9 mouse cellular contexts compared by ENCODE assay signal in genomic region chr7:132800868-132801267, GRCm38 (mm10). TPM values are rescaled to one million over a fixed set of nuclear protein-coding genes. Genes with fewer than 3 reads are reported as not detected.
DNase-seq lines count a peak whose midpoint lies in the region; ATAC-seq lines count a peak whose summit lies in the region.
"Had no signal": no experiment of that assay in that cellular context is flagged by ENCODE, and none has a peak within 500 bp of the region (broad histone marks: within the 10 kb centered on the region; RNA-seq: fewer than 3 reads in every experiment).

No protein-coding gene starts in this region.

- no peaks in the 10 kb centered on the region for H3K27me3 ChIP-seq in liver, embryonic 13.5 days
- H3K27me3 ChIP-seq in hindbrain, embryonic 12.5 days = no peaks in the 10 kb centered on the region

- peaks cover 76% of the 10 kb centered on the region for H3K4me1 ChIP-seq in liver, embryonic 13.5 days (replicated peaks)
- peaks cover 21% of the 10 kb centered on the region for H3K4me1 ChIP-seq in hindbrain, embryonic 12.5 days

- no peak for ATAC-seq in liver, embryonic 13.5 days (ENCODE audit: low read depth)
- ATAC-seq in hindbrain, embryonic 12.5 days (ENCODE audit: low FRiP score) = no peak
- no peak for ATAC-seq in inflammation-experienced regulatory T-cells, adult 6 months

- no peak overlapping the region for H3K9ac ChIP-seq in liver, embryonic 13.5 days
- H3K9ac ChIP-seq in hindbrain, embryonic 12.5 days = no peak overlapping the region
- H3K9ac ChIP-seq: lung, embryonic 14.5 days had no signal

- 86% methylated on average over 10 of the region's 10 CpGs for WGBS in liver, embryonic 13.5 days (ENCODE audit: insufficient replicate concordance)
- WGBS in macrophage (ENCODE audit: missing documents) = 92% methylated on average over 10 of the region's 10 CpGs
- WGBS in hindbrain, embryonic 12.5 days = 89% methylated on average over 10 of the region's 10 CpGs

- no peak overlapping the region for H3K4me2 ChIP-seq in liver, embryonic 13.5 days
- no peak overlapping the region for H3K4me2 ChIP-seq in hindbrain, embryonic 12.5 days (replicated peaks)
- H3K4me2 ChIP-seq: lung, embryonic 14.5 days had no signal

- DNase-seq in adrenal gland, adult 2 months = peak; percentile 75
- DNase-seq in adrenal gland, postnatal 10 days = no peak
- no peak for DNase-seq in liver, embryonic 13.5 days
- DNase-seq in liver = no peak
- DNase-seq in induced T-regulatory cell, adult 2 months (ENCODE audit: low read depth) = peak; percentile 54
- DNase-seq: lung, embryonic 14.5 days had no signal

- peak overlapping the region; percentile 54 for H3K27ac ChIP-seq in liver, embryonic 13.5 days
- H3K27ac ChIP-seq in macrophage = peak overlapping the region; percentile 80
- H3K27ac ChIP-seq in hindbrain, embryonic 12.5 days = no peak overlapping the region

- no peaks in the 10 kb centered on the region for H3K9me3 ChIP-seq in liver, embryonic 13.5 days (replicated peaks)
- no peaks in the 10 kb centered on the region for H3K9me3 ChIP-seq in hindbrain, embryonic 12.5 days (replicated peaks)

- no peak overlapping the region for H3K4me3 ChIP-seq in liver, embryonic 13.5 days (replicated peaks)
- H3K4me3 ChIP-seq in macrophage (ENCODE audit: inconsistent target) = no peak overlapping the region
- H3K4me3 ChIP-seq in hindbrain, embryonic 12.5 days = no peak overlapping the region

- H3K36me3 ChIP-seq in liver, embryonic 13.5 days = 0 out of 2 replicates have a peak, but pooled peaks cover 3% of the 10 kb centered on the region
- no peaks in the 10 kb centered on the region for H3K36me3 ChIP-seq in macrophage (ENCODE audit: inconsistent target)
- no peaks in the 10 kb centered on the region for H3K36me3 ChIP-seq in hindbrain, embryonic 12.5 days

- peaks cover 100% of the 10 kb centered on the region for H3K79me2 ChIP-seq in macrophage (ENCODE audit: inconsistent target)

RNA-seq across cellular contexts. Expression of gene Fam53b, which starts 12.8 kb away (rescaled TPM):
- total RNA-seq in adrenal gland, adult 2 months (2021) = 10 to 100 TPM; 61.1 to 69.5 TPM
- polyA plus RNA-seq in adrenal gland, adult 2 months (2012; rRNA removed) = 97.5 and 140 TPM in 2 replicates
- 10 to 100 TPM; 58.4 to 75.1 TPM for total RNA-seq in adrenal gland, postnatal 10 days (2021)
- 19.1 and 21.4 TPM in 2 replicates for polyA plus RNA-seq in liver, embryonic 13.5 days (2015; fragmentation: Nextera tagmentation; extraction: Ambion mirVana)
- total RNA-seq in macrophage (2018; cell fraction: chromatin; rRNA removed) = 100 to 1,000 TPM in 13 of 26 experiments, 10 to 100 TPM in 13; 24.2 to 164 (median 103) TPM
- total RNA-seq in macrophage (2018; cell fraction: cytosol; rRNA removed) = 10 to 100 TPM; 11.4 to 67.0 (median 51.9) TPM
- 100 to 1,000 TPM in 8 of 26 experiments, 10 to 100 TPM in 18; 21.6 to 149 (median 81.0) TPM for total RNA-seq in macrophage (2018; cell fraction: nucleus; rRNA removed)
- 28.5 to 45.3 TPM (median 29.8 TPM) in 3 replicates for polyA plus RNA-seq in macrophage (2018)
- polyA plus RNA-seq in hindbrain, embryonic 12.5 days (2016; fragmentation: Nextera tagmentation; extraction: Ambion mirVana) = 22.7 and 25.3 TPM in 2 replicates
- polyA plus RNA-seq in inflammation-experienced regulatory T-cells, adult 6 months (2017; shearing (Covaris generic)) = 10 to 100 TPM; 53.1 to 85.7 (median 80.7) TPM

RNA-seq across cellular contexts. Expression of gene Eef1akmt2, which starts 51.6 kb away (rescaled TPM):
- total RNA-seq in adrenal gland, adult 2 months (2021) = 10 to 100 TPM; 19.5 to 27.9 TPM
- polyA plus RNA-seq in adrenal gland, adult 2 months (2012; rRNA removed) = 4.3 and 5.1 TPM in 2 replicates
- 10 to 100 TPM; 20.9 to 27.4 TPM for total RNA-seq in adrenal gland, postnatal 10 days (2021)
- 24.1 and 30.1 TPM in 2 replicates for polyA plus RNA-seq in liver, embryonic 13.5 days (2015; fragmentation: Nextera tagmentation; extraction: Ambion mirVana)
- total RNA-seq in macrophage (2018; cell fraction: chromatin; rRNA removed) = 10 to 100 TPM; 16.6 to 67.7 (median 39.8) TPM
- total RNA-seq in macrophage (2018; cell fraction: cytosol; rRNA removed) = 10 to 100 TPM in 25 of 26 experiments, 1 to 10 TPM in 1; 9.6 to 21.4 (median 15.7) TPM
- total RNA-seq in macrophage (2018; cell fraction: nucleus; rRNA removed) = 10 to 100 TPM; 12.7 to 46.5 (median 25.2) TPM
- polyA plus RNA-seq in macrophage (2018) = 15.2 to 18.8 TPM (median 17.1 TPM) in 3 replicates
- 75.0 and 87.3 TPM in 2 replicates for polyA plus RNA-seq in hindbrain, embryonic 12.5 days (2016; fragmentation: Nextera tagmentation; extraction: Ambion mirVana)
- polyA plus RNA-seq in inflammation-experienced regulatory T-cells, adult 6 months (2017; shearing (Covaris generic)) = 10 to 100 TPM; 60.0 to 76.4 (median 74.4) TPM

RNA-seq across cellular contexts. Expression of gene Abraxas2, which starts 58.2 kb away (rescaled TPM):
- total RNA-seq in adrenal gland, adult 2 months (2021) = 10 to 100 TPM; 29.3 to 44.1 TPM
- 5.8 and 8.3 TPM in 2 replicates for polyA plus RNA-seq in adrenal gland, adult 2 months (2012; rRNA removed)
- total RNA-seq in adrenal gland, postnatal 10 days (2021) = 10 to 100 TPM; 31.3 to 33.3 TPM
- polyA plus RNA-seq in liver, embryonic 13.5 days (2015; fragmentation: Nextera tagmentation; extraction: Ambion mirVana) = 17.0 and 18.4 TPM in 2 replicates
- total RNA-seq in macrophage (2018; cell fraction: chromatin; rRNA removed) = 100 to 1,000 TPM in 6 of 26 experiments, 10 to 100 TPM in 20; 38.2 to 126 (median 79.0) TPM
- total RNA-seq in macrophage (2018; cell fraction: cytosol; rRNA removed) = 10 to 100 TPM; 38.1 to 64.3 (median 54.7) TPM
- 100 to 1,000 TPM in 1 of 26 experiments, 10 to 100 TPM in 25; 31.4 to 113 (median 66.4) TPM for total RNA-seq in macrophage (2018; cell fraction: nucleus; rRNA removed)
- 45.4 to 73.6 TPM (median 47.0 TPM) in 3 replicates for polyA plus RNA-seq in macrophage (2018)
- 35.8 and 36.2 TPM in 2 replicates for polyA plus RNA-seq in hindbrain, embryonic 12.5 days (2016; fragmentation: Nextera tagmentation; extraction: Ambion mirVana)
- 10 to 100 TPM; 34.6 to 40.0 (median 35.9) TPM for polyA plus RNA-seq in inflammation-experienced regulatory T-cells, adult 6 months (2017; shearing (Covaris generic))

Comparison
In these comparisons a context has a peak if more than half of its experiments do, and no peak if none do; other contexts are left out.
1. DNase-seq: peak in adrenal gland, adult 2 months (single experiment) and induced T-regulatory cell, adult 2 months (single experiment); none in adrenal gland, postnatal 10 days (single experiment), liver, embryonic 13.5 days (single experiment) and liver (single experiment).